Mouse (Mus musculus): ENCODE results near the gene Nell2. TPM values are rescaled to one million over a fixed set of nuclear protein-coding genes. Genes with fewer than 3 reads are reported as not detected.

Nell2 gene
- polyA plus RNA-seq, 1 experiment from 2014 or later: 203 TPM

DNA sequence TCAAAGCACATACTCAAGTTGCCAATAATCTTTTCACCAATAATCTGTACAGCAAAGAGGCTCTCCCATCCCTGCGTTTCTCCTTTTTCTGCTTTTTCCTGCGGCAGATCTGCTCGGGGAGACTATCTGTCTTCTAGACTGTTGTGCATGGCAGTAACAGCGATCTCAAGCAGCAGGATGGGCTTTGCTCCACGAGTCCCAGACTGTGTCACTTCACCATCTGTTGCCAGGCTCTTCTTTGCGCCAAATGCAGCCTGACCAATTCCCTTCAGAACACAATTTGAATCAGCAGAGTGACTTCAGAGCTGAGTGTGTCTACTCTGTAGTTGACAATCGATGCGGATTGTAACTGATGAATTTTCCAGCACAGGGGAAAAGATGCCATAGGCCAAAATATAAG is 484.3 kb downstream of the Nell2 start:
- WGBS: 78% methylated on average over 8 of the region's 8 CpGs
- Histone ChIP-seq H3K27me3 (replicated peaks) (no peaks in the 10 kb centered on the region), H3K4me2 (no peak overlapping the region), H3K27ac (no peak overlapping the region), H3K36me3 (replicated peaks) (no peaks in the 10 kb centered on the region), H3K4me1 (0 out of 2 replicates have a peak, but pooled peaks cover 7% of the 10 kb centered on the region), H3K4me3 (no peak overlapping the region), H3K9me3 (no peaks in the 10 kb centered on the region), H3K9ac (no peak overlapping the region)
- ATAC-seq (replicated peaks): no peak

GRCm38 (mm10) chr15:95042437-95042836 is 485.9 kb downstream of the Nell2 start:
- no peak for ATAC-seq (replicated peaks)

GRCm38 (mm10) chr15:95029487-95029875 is 498.9 kb downstream of the Nell2 start:
- Histone ChIP-seq H3K27me3 (replicated peaks) (no peaks in the 10 kb centered on the region), H3K4me3 (no peak overlapping the region), H3K27ac (no peak overlapping the region), H3K4me2 (no peak overlapping the region), H3K9me3 (no peaks in the 10 kb centered on the region), H3K4me1 (no peaks in the 10 kb centered on the region), H3K9ac (no peak overlapping the region), H3K36me3 (replicated peaks) (no peaks in the 10 kb centered on the region)
- 56% methylated on average over 5 of the region's 5 CpGs for WGBS
- no peak for ATAC-seq (replicated peaks)

More at GRCm38 (mm10) chr15:95042437-95042836, 485.9 kb downstream of the Nell2 start:
- Histone ChIP-seq H3K9ac (no peak overlapping the region), H3K4me2 (no peak overlapping the region), H3K4me3 (no peak overlapping the region), H3K4me1 (0 out of 2 replicates have a peak, but pooled peaks cover 7% of the 10 kb centered on the region), H3K9me3 (no peaks in the 10 kb centered on the region), H3K27me3 (replicated peaks) (no peaks in the 10 kb centered on the region), H3K36me3 (replicated peaks) (no peaks in the 10 kb centered on the region), H3K27ac (no peak overlapping the region)
- WGBS: 85% methylated on average over 9 of the region's 9 CpGs

GRCm38 (mm10) chr15:95028862-95029486 is 499.4 kb downstream of the Nell2 start:
- Histone ChIP-seq H3K4me2 (no peak overlapping the region), H3K36me3 (replicated peaks) (no peaks in the 10 kb centered on the region), H3K27ac (no peak overlapping the region), H3K9me3 (no peaks in the 10 kb centered on the region), H3K4me3 (no peak overlapping the region), H3K27me3 (replicated peaks) (no peaks in the 10 kb centered on the region), H3K4me1 (no peaks in the 10 kb centered on the region), H3K9ac (no peak overlapping the region)
- no peak for ATAC-seq (replicated peaks)
- 42% methylated on average over 13 of the region's 13 CpGs for WGBS

Other genes with a start within 250 kb of the Nell2 start
- gene Dbx2, start 127.4 kb upstream of the Nell2 start, polyA plus RNA-seq (2015; fragmentation: Nextera tagmentation; extraction: Ambion mirVana): 6.9 and 8.6 TPM in 2 replicates